Mouse (Mus musculus) stomach, embryonic 16.5 days (tissue): ENCODE results near the gene Olfr374. TPM values are rescaled to one million over a fixed set of nuclear protein-coding genes. Genes with fewer than 3 reads are reported as not detected.
"Not testable (repeated sequence)": the region's sequence is repeated elsewhere in the genome, so short reads cannot be mapped to it uniquely, and the experiment has no call there.

ENCODE experiments used
- ATAC-seq: fragments of 200-750 bp; cut with Nextera tagmentation; 2 replicates; pipeline ENCODE4 v1.8.0; 2017; ENCODE audit warnings: moderate number of reproducible peaks, moderate TSS enrichment; ENCODE audit not compliant: insufficient read depth, low FRiP score
- H3K27ac ChIP-seq: fragments of 300-500 bp; sonication (generic); 2 replicates; pipeline ENCODE4 v1.5.1; 2014; ENCODE audit warnings: low read length
- H3K27me3 ChIP-seq: fragments of 300-500 bp; sonication (generic); 2 replicates; pipeline ENCODE4 v1.6.1; 2014; ENCODE audit warnings: low read length, control low read depth, mixed read lengths; ENCODE audit not compliant: control insufficient read depth, insufficient read depth
- H3K36me3 ChIP-seq: fragments of 300-500 bp; sonication (generic); 2 replicates; pipeline ENCODE4 v1.6.1; 2014; ENCODE audit warnings: low read length; ENCODE audit not compliant: control insufficient read depth, insufficient read depth
- H3K4me1 ChIP-seq: fragments of 300-500 bp; sonication (generic); 2 replicates; pipeline ENCODE4 v1.6.1; 2014; ENCODE audit warnings: low read length, control low read depth, mixed read lengths; ENCODE audit not compliant: control insufficient read depth, insufficient read depth
- H3K4me2 ChIP-seq: fragments of 300-500 bp; sonication (generic); 2 replicates; pipeline ENCODE4 v1.6.1; 2014; ENCODE audit warnings: low read depth, low read length, mixed read lengths
- H3K4me3 ChIP-seq: fragments of 300-500 bp; sonication (generic); replicated peaks from 2 replicates; pipeline ENCODE4 v1.5.1; 2014; ENCODE audit warnings: mild to moderate bottlenecking, low read length
- H3K9ac ChIP-seq: fragments of 300-500 bp; sonication (generic); 2 replicates; pipeline ENCODE4 v1.6.1; 2014; ENCODE audit warnings: low read length
- H3K9me3 ChIP-seq: fragments of 300-500 bp; sonication (generic); replicated peaks from 2 replicates; pipeline ENCODE4 v1.6.1; 2016; ENCODE audit warnings: low read length, control low read depth; ENCODE audit not compliant: control insufficient read depth
- WGBS: fragments of 180-500 bp; shearing (Covaris S2); extraction: QIAGEN DNeasy Blood & Tissue Kit; methylation state at CpG from one replicate; pipeline ENCODE4 v1.1.7; 2014; 5-methylcytosine and 5-hydroxymethylcytosine counted together
- polyA plus RNA-seq: library from polyadenylated mRNA; unstranded; fragments of >200 nt; fragmentation: Nextera tagmentation; extraction: Ambion mirVana; gene quantifications from 2 replicates; pipeline ENCODE4 v1.2.1, GENCODE M21; 2015

Olfr374 gene
- polyA plus RNA-seq, 1 experiment from 2014 or later, result 0.06 TPM

DNA sequence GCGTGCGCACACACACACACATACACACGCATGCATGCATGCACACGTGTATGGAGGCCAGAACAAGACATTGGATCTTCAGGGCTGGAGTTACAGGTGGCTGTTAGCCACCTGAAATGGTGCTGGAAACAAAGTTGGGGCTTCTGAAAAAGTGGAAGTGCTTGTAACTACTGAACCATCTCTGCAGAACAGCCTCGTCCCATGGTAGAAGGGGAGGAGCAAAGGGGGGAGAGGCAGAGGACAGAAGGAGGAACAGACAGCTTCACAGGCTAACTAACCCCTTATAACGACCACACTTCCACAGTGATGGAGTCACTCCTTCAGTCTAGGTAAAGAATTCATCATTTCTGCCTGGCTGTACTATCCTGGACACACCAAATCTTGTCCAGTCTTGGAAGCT is 4.0 kb downstream of the Olfr374 start:
- H3K36me3 ChIP-seq, result no peaks in the 10 kb centered on the region
- WGBS, result 72% methylated on average over 6 of the region's 6 CpGs
- ATAC-seq, result no peak
- no peak overlapping the region for H3K9ac ChIP-seq
- no peak overlapping the region for H3K4me2 ChIP-seq
- H3K27ac ChIP-seq, result no peak overlapping the region
- no peak overlapping the region for H3K4me3 ChIP-seq
- H3K4me1 ChIP-seq, result no peaks in the 10 kb centered on the region
- H3K9me3 ChIP-seq, result no peaks in the 10 kb centered on the region
- H3K27me3 ChIP-seq, result no peaks in the 10 kb centered on the region

DNA sequence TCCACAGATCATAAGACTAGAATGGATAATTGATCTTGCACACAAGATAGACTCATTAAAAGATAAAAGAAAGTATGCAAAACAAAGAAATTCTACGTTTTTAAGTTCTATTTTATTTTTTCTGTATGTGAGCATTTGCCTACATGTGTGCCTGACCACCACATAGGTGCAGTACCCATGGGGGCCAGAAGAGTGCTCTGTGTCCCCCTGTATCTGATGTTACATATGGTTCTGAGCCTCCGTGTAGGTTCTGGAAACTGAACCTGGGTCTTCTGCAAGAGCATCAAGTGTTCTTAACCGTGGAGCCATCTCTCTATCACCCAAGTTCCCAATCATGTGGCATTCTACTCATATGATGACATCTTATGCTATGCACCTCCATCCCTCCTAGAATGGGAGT is 5.6 kb downstream of the Olfr374 start:
- Histone ChIP-seq H3K27me3 (no peaks in the 10 kb centered on the region), H3K9me3 (no peaks in the 10 kb centered on the region), H3K27ac (no peak overlapping the region), H3K9ac (no peak overlapping the region), H3K36me3 (no peaks in the 10 kb centered on the region), H3K4me1 (no peaks in the 10 kb centered on the region), H3K4me2 (no peak overlapping the region), H3K4me3 (no peak overlapping the region)
- WGBS, result 73% methylated on average over 3 of the region's 3 CpGs
- ATAC-seq, result no peak

DNA sequence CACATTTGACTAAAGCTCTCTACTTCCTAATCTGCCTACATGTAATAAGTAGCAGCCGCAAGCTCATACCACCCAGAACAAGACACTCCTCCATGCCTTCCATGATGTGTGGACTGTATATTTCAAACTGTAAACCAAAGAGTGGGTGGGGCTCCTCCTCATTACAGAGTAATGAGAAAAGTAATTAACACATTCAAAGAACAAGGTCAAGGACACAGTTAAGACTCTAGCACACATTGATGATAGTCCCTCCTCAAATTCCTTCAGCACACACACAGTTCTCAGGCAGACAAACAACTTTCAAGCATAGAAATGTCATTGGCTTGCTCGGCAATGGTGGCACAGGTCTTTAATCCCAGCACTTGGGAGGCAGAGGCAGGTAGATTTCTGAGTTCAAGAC is 8.4 kb downstream of the Olfr374 start:
- H3K4me3 ChIP-seq, result no peak overlapping the region
- H3K27me3 ChIP-seq, result no peaks in the 10 kb centered on the region
- 86% methylated on average over 2 of the region's 2 CpGs for whole genome bisulfite sequencing
- no peak overlapping the region for H3K27ac ChIP-seq
- H3K36me3 ChIP-seq, result no peaks in the 10 kb centered on the region
- H3K9me3 ChIP-seq, result no peaks in the 10 kb centered on the region
- H3K4me2 ChIP-seq, result no peak overlapping the region
- no peaks in the 10 kb centered on the region for H3K4me1 ChIP-seq
- no peak overlapping the region for H3K9ac ChIP-seq
- ATAC-seq, result no peak

DNA sequence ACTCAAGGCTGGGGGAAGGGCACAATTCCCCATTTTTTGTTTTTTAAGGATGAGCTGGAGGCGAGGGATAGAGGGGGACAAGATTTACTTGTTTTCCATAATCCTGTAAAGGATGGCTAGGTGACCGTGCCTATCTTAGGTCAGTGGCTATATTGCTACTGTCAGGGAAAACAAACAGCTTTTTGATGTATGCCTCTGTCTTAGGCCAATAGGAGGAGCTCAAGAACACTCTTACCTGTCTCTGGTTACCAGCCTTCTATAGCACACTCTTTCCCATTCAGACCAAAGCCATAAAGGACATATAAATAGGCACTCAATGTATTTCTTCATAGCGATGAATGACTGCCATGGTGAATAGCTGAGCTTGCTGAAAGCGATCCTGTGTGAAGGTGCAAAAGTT is 11.8 kb downstream of the Olfr374 start:
- H3K4me2 ChIP-seq, result no peak overlapping the region
- ATAC-seq, result no peak
- no peaks in the 10 kb centered on the region for H3K36me3 ChIP-seq
- H3K9ac ChIP-seq, result no peak overlapping the region
- H3K4me1 ChIP-seq, result no peaks in the 10 kb centered on the region
- no peaks in the 10 kb centered on the region for H3K27me3 ChIP-seq
- no peaks in the 10 kb centered on the region for H3K9me3 ChIP-seq
- H3K4me3 ChIP-seq, result no peak overlapping the region
- H3K27ac ChIP-seq, result no peak overlapping the region
- 36% methylated on average over 4 of the region's 4 CpGs for WGBS

DNA sequence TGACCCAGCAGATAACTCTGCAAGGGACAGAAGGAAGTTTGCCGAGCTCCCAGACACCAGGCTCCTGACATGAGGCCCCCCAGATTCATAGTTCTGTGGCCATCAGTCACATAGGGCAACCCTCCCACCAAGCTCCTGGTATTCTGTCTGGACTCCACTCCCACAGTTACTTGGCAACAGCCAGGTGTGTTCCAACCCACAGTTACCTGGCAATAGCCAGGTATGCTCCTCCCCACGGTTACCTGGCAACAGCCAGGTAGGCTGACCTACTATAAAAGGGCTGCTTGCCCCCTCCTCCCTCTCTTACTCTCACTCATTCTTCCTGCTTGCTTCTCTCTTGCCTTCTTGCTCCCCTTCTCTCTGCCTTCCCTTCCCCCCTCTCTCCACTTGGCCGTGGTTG is 14.6 kb downstream of the Olfr374 start:
- H3K27me3 ChIP-seq, H3K4me2 ChIP-seq, H3K27ac ChIP-seq, ATAC-seq, H3K9ac ChIP-seq, H3K36me3 ChIP-seq, H3K9me3 ChIP-seq, H3K4me1 ChIP-seq, H3K4me3 ChIP-seq: not testable (repeated sequence)
- 52% methylated on average over 3 of the region's 3 CpGs for WGBS

DNA sequence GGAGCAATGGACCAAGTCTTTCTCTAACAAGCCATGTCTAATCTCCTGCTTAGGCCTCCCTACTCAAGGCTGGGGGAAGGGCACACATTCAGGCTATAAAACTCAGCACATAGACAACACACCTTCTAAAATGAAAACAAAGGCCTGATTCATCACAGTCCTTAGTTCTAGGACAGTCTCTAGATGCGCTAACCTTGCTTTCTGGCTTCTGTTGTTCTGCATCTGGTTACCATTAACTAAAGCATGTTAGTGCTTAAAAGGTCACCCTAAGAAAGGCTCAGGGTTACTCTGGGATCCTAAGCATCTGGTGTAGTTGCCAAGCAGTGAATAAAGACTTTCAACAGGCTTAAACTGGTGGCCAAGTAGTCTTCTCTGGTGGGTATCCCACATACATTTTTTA is 15.2 kb downstream of the Olfr374 start:
- no peaks in the 10 kb centered on the region for H3K36me3 ChIP-seq
- ATAC-seq, result no peak
- H3K4me1 ChIP-seq, result no peaks in the 10 kb centered on the region
- H3K27ac ChIP-seq, result no peak overlapping the region
- no peak overlapping the region for H3K4me3 ChIP-seq
- 78% methylated on average over 1 of the region's 1 CpGs for WGBS
- H3K9me3 ChIP-seq, result no peaks in the 10 kb centered on the region
- no peaks in the 10 kb centered on the region for H3K27me3 ChIP-seq
- no peak overlapping the region for H3K9ac ChIP-seq
- H3K4me2 ChIP-seq, result no peak overlapping the region

DNA sequence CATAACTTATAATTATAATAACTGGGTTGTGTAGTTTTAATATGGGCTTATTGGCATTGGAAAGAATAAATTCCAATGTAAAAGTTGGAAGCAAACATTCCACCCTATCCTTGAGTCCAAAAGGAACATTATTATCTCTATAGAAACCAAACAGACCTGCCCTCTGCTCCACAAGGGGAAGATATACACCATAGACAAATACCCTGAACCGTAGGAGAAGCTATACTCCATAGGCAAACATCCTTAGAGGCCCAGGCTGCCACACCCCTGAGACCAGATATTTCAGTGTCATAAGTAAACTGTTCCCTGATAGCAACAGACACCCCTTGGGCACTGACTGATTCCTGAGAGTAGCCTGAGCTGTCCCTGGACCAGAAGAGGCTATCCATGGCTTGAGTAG is 21.0 kb downstream of the Olfr374 start:
- no peaks in the 10 kb centered on the region for H3K27me3 ChIP-seq
- WGBS, result 45% methylated on average over 1 of the region's 1 CpGs
- no peaks in the 10 kb centered on the region for H3K4me1 ChIP-seq
- H3K9ac ChIP-seq, result no peak overlapping the region
- no peak overlapping the region for H3K27ac ChIP-seq
- H3K4me3 ChIP-seq, result no peak overlapping the region
- H3K4me2 ChIP-seq, result no peak overlapping the region
- no peak for ATAC-seq
- H3K9me3 ChIP-seq, result no peaks in the 10 kb centered on the region
- no peaks in the 10 kb centered on the region for H3K36me3 ChIP-seq

DNA sequence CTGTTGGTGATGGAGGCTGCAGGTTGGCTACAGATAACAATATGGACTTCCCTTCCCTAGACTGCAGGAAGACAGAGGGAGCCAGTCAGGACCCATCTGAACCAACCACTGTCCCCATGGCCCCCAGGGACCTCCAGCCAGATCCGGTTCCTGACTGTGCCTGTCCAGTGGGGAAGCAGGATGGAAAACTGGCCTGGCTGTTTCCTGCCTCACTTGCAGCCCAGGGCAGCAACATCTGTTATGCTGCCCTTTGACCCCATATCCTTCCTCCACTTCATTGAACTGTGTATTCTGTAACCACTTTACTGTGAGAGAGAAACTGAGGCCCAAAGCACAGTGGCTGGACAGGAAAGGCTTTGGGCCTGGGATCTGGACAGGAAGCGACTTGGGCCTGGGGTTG is 24.4 kb downstream of the Olfr374 start:
- Histone ChIP-seq H3K4me1 (0 out of 2 replicates have a peak, but pooled peaks cover 3% of the 10 kb centered on the region), H3K36me3 (no peaks in the 10 kb centered on the region), H3K9me3 (no peaks in the 10 kb centered on the region), H3K27me3 (no peaks in the 10 kb centered on the region), H3K4me3 (no peak overlapping the region), H3K27ac (peak overlapping the region; percentile 44; the same call in 1 of the 2 replicates), H3K4me2 (no peak overlapping the region), H3K9ac (no peak overlapping the region)
- 72% methylated on average over 2 of the region's 2 CpGs for WGBS
- no peak for ATAC-seq

DNA sequence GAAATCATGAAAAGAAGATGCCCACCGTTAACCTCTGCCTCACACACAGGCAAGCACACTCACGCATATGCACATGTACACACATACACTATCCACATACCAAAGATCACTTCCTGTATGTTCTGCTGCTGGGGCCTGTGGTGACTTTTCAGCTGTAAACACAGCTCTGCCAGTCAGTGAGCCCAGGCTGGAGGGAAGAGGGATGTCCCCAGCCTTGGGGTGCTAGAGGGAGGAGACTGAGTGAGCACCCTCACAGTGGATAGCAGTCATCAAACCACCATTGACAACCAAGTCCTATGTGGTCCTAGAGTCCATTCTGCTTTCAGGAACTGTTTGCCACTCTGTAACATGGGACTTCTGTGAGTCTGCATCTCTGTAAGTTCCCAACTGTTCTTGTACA is 25.1 kb downstream of the Olfr374 start:
- H3K27me3 ChIP-seq, result no peaks in the 10 kb centered on the region
- no peak for ATAC-seq
- WGBS, result 76% methylated on average over 2 of the region's 2 CpGs
- 0 out of 2 replicates have a peak, but pooled peaks cover 4% of the 10 kb centered on the region for H3K4me1 ChIP-seq
- no peak overlapping the region for H3K4me2 ChIP-seq
- H3K36me3 ChIP-seq, result no peaks in the 10 kb centered on the region
- H3K9ac ChIP-seq, result no peak overlapping the region; the same call in 1 of the 2 replicates
- H3K4me3 ChIP-seq, result no peak overlapping the region
- H3K9me3 ChIP-seq, result no peaks in the 10 kb centered on the region
- peak overlapping the region; percentile 44 for H3K27ac ChIP-seq

DNA sequence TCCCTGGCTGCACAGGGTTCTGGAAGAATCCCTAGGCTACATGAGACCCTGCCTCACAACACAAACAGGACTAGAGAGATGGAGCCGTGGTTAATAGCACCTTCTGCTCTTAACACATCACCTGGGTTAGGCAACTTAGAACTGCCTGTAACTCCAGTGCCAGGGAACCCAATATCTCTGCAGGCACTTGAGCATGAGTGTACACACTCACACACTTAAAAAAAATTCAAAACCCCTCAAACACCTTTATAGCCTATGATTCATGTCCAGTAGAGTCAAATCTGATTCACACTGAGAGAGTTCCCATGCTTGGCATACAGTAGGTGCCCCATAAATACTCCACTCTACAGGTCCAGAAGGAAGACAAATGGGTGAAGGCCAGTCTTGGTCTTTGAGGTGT is 25.6 kb downstream of the Olfr374 start:
- no peak for ATAC-seq
- H3K9ac ChIP-seq, result no peak overlapping the region
- H3K9me3 ChIP-seq, result no peaks in the 10 kb centered on the region
- H3K36me3 ChIP-seq, result no peaks in the 10 kb centered on the region
- H3K27me3 ChIP-seq, result no peaks in the 10 kb centered on the region
- H3K4me2 ChIP-seq, result no peak overlapping the region
- no peak overlapping the region for H3K27ac ChIP-seq
- no peak overlapping the region for H3K4me3 ChIP-seq
- peaks cover 8% of the 10 kb centered on the region; the same call in 1 of the 2 replicates for H3K4me1 ChIP-seq
- WGBS, result 89% methylated on average over 1 of the region's 1 CpGs
